In genomic region chr5:121872158-121872557, GRCm38 (mm10) we compare ENCODE assay signal across 8 mouse cellular contexts. TPM values are rescaled to one million over a fixed set of nuclear protein-coding genes. Genes with fewer than 3 reads are reported as not detected.
DNase-seq lines count a peak whose midpoint lies in the region; ATAC-seq and TF ChIP-seq lines count a peak whose summit lies in the region.

No protein-coding gene starts in this region.

- H3K36me3 ChIP-seq in lung, embryonic 14.5 days (ENCODE audit: insufficient read depth) = no peaks in the 10 kb centered on the region

- H3K27ac ChIP-seq in lung, embryonic 14.5 days (ENCODE audit: low read depth) = no peak overlapping the region

- DNase-seq in 3T3-L1 (ENCODE audit: low read depth, low spot score) (peak; percentile 81), WW6 (ENCODE audit: low read depth, low spot score) (peak; percentile 69)
- peak; percentile 61 for DNase-seq in gastrocnemius, postnatal 25 days
- peak; percentile 60 to 73 for DNase-seq in kidney, adult 8-10 months
- peak; percentile 91 for DNase-seq in lung, embryonic 14.5 days
- peak; percentile 62 for DNase-seq in ovary, adult 18-20 months (ENCODE audit: low spot score)
- peak; percentile 59 for DNase-seq in thymus, postnatal 14 days

- H3K4me1 ChIP-seq in lung, embryonic 14.5 days (ENCODE audit: insufficient read depth) = no peaks in the 10 kb centered on the region

- WGBS in lung, embryonic 14.5 days = 17% methylated on average over 4 of the region's 4 CpGs

- H3K9me3 ChIP-seq in lung, embryonic 14.5 days (ENCODE audit: low read depth, low read length) = no peaks in the 10 kb centered on the region

- H3K4me2 ChIP-seq in lung, embryonic 14.5 days = no peak overlapping the region

- ATAC-seq in common myeloid progenitor, adult 5-6 weeks (replicated peaks; ENCODE audit: low read depth, poor library complexity, severe bottlenecking) = peak; percentile 62; the same call in 1 of the 2 replicates
- ATAC-seq in lung, embryonic 14.5 days (ENCODE audit: insufficient read depth) = no peak

- no peak overlapping the region for H3K4me3 ChIP-seq in lung, embryonic 14.5 days (ENCODE audit: low read depth, low read length)

- H3K27me3 ChIP-seq in lung, embryonic 14.5 days (ENCODE audit: insufficient read depth, low read length) = no peaks in the 10 kb centered on the region

- no peak overlapping the region for H3K9ac ChIP-seq in lung, embryonic 14.5 days

- peak; percentile 99 for TF ChIP-seq CTCF in lung, embryonic 14.5 days (IDR thresholded peaks at IDR 0.05; ENCODE audit: low read depth)

RNA-seq across cellular contexts. Expression of gene Pheta1, which starts 23.4 kb away (rescaled TPM):
- total RNA-seq in common myeloid progenitor, adult 5-6 weeks (2017) = 1.6 and 2.6 TPM in 2 replicates
- total RNA-seq in gastrocnemius, postnatal 25 days (2021) = 1 to 10 TPM; 4.3 to 4.9 TPM
- polyA plus RNA-seq in lung, embryonic 14.5 days (2014; fragmentation: Nextera tagmentation; extraction: Ambion mirVana) = 22.2 TPM in 2 replicates

RNA-seq across cellular contexts. Expression of gene Sh2b3, which starts 34.7 kb away (rescaled TPM):
- 16.0 and 18.2 TPM in 2 replicates for total RNA-seq in common myeloid progenitor, adult 5-6 weeks (2017)
- 10 to 100 TPM; 12.1 to 14.9 TPM for total RNA-seq in gastrocnemius, postnatal 25 days (2021)
- 24.2 and 26.4 TPM in 2 replicates for polyA plus RNA-seq in lung, embryonic 14.5 days (2014; fragmentation: Nextera tagmentation; extraction: Ambion mirVana)
